Comparison of ENCODE assay signal across 27 mouse cellular contexts in genomic region chr10:43824713-43825112, GRCm38 (mm10).
"Had no signal": no experiment of that assay in that cellular context is flagged by ENCODE, and none has a peak within 500 bp of the region (broad histone marks: within the 10 kb centered on the region; RNA-seq: fewer than 3 reads in every experiment).

No protein-coding gene starts in this region.

- H3K27ac ChIP-seq: embryonic facial prominence, embryonic 10.5 days; embryonic facial prominence, embryonic 12.5 days; embryonic facial prominence, embryonic 13.5 days; embryonic facial prominence, embryonic 15.5 days; forebrain, embryonic 10.5 days; forebrain, embryonic 12.5 days; forebrain, embryonic 13.5 days; forebrain, embryonic 15.5 days; gastrocnemius, adult 2 months; heart, adult 2 months had no signal

- H3K27me3 ChIP-seq: embryonic facial prominence, embryonic 12.5 days; embryonic facial prominence, embryonic 13.5 days; embryonic facial prominence, embryonic 15.5 days; forebrain, embryonic 12.5 days; forebrain, embryonic 13.5 days; forebrain, embryonic 15.5 days had no signal

- DNase-seq: cerebellum, adult 9-10 months; cerebellum, adult 9-11 months; cerebellum, postnatal 10 days; cerebellum, postnatal 14 days; cerebellum, postnatal 25 days; cerebellum, postnatal 36 days; embryo, embryonic 11 days; forebrain, postnatal 0 days; gastrocnemius, adult 2 months; gastrocnemius, postnatal 10 days; gastrocnemius, postnatal 14 days; gastrocnemius, postnatal 25 days; gastrocnemius, postnatal 36 days; heart, adult 11 months; heart, adult 18-20 months; heart, adult 2 months had no signal

- H3K9ac ChIP-seq: embryonic facial prominence, embryonic 12.5 days; embryonic facial prominence, embryonic 13.5 days; embryonic facial prominence, embryonic 15.5 days; forebrain, embryonic 12.5 days; forebrain, embryonic 13.5 days; forebrain, embryonic 15.5 days; forebrain, postnatal 0 days had no signal

- H3K4me1 ChIP-seq: embryonic facial prominence, embryonic 10.5 days; embryonic facial prominence, embryonic 12.5 days; embryonic facial prominence, embryonic 13.5 days; embryonic facial prominence, embryonic 15.5 days; forebrain, embryonic 10.5 days; forebrain, embryonic 12.5 days; forebrain, embryonic 13.5 days; forebrain, embryonic 15.5 days had no signal

- H3K9me3 ChIP-seq: embryonic facial prominence, embryonic 10.5 days; embryonic facial prominence, embryonic 15.5 days; forebrain, embryonic 10.5 days; forebrain, embryonic 12.5 days; forebrain, embryonic 13.5 days; forebrain, embryonic 15.5 days had no signal

- ATAC-seq: forebrain, embryonic 13.5 days; forebrain, embryonic 14.5 days; forebrain, embryonic 15.5 days; forebrain, embryonic 16.5 days; forebrain, postnatal 0 days had no signal

- H3K4me2 ChIP-seq: embryonic facial prominence, embryonic 12.5 days; embryonic facial prominence, embryonic 13.5 days; embryonic facial prominence, embryonic 15.5 days; forebrain, embryonic 12.5 days; forebrain, embryonic 13.5 days; forebrain, embryonic 15.5 days had no signal

- H3K36me3 ChIP-seq: embryonic facial prominence, embryonic 10.5 days; embryonic facial prominence, embryonic 12.5 days; embryonic facial prominence, embryonic 13.5 days; embryonic facial prominence, embryonic 15.5 days; forebrain, embryonic 10.5 days; forebrain, embryonic 12.5 days; forebrain, embryonic 15.5 days had no signal

- H3K4me3 ChIP-seq: embryonic facial prominence, embryonic 10.5 days; embryonic facial prominence, embryonic 12.5 days; embryonic facial prominence, embryonic 13.5 days; embryonic facial prominence, embryonic 15.5 days; erythroblast, embryonic 14.5 days; forebrain, embryonic 10.5 days; forebrain, embryonic 12.5 days; forebrain, embryonic 13.5 days; forebrain, embryonic 15.5 days; gastrocnemius, adult 2 months; heart, adult 2 months had no signal
